Mouse (Mus musculus) midbrain, embryonic 10.5 days (tissue): ENCODE results near the gene Hyls1. TPM values are rescaled to one million over a fixed set of nuclear protein-coding genes. Genes with fewer than 3 reads are reported as not detected.
A peak's percentile ranks its signal among the peaks of the same experiment; 100 is the strongest.

Experiments used
- DNase-seq: peaks from one replicate; pipeline ENCODE4 v3.0.0-alpha.2; 2017; ENCODE audit warnings: low spot score
- H3K27ac ChIP-seq: fragments of 300-500 bp; sonication (generic); replicated peaks from 2 replicates; pipeline ENCODE4 v1.5.1; 2016; ENCODE audit warnings: mild to moderate bottlenecking
- H3K27me3 ChIP-seq: fragments of 300-500 bp; sonication (generic); 2 replicates; pipeline ENCODE4 v1.6.1; 2016; ENCODE audit warnings: low read depth, mild to moderate bottlenecking; ENCODE audit not compliant: poor library complexity, severe bottlenecking
- H3K36me3 ChIP-seq: fragments of 300-500 bp; sonication (generic); 2 replicates; pipeline ENCODE4 v1.6.1; 2016; ENCODE audit warnings: mild to moderate bottlenecking, moderate library complexity
- H3K4me1 ChIP-seq: fragments of 300-500 bp; sonication (generic); 2 replicates; pipeline ENCODE4 v1.6.1; 2016
- H3K4me3 ChIP-seq: fragments of 300-500 bp; sonication (generic); 2 replicates; pipeline ENCODE4 v1.5.1; 2016; ENCODE audit warnings: mild to moderate bottlenecking, moderate library complexity
- H3K9me3 ChIP-seq: fragments of 300-500 bp; sonication (generic); replicated peaks from 2 replicates; pipeline ENCODE4 v1.6.1; 2016; ENCODE audit warnings: mild to moderate bottlenecking
- WGBS: fragments of 180-500 bp; shearing (Covaris S2); methylation state at CpG from one replicate; pipeline ENCODE4 v1.1.7; 2016; 5-methylcytosine and 5-hydroxymethylcytosine counted together
- polyA plus RNA-seq: library from polyadenylated mRNA; unstranded; fragments of >200 nt; fragmentation: Nextera tagmentation; extraction: Ambion mirVana; gene quantifications from 2 replicates; pipeline ENCODE4 v1.2.1, GENCODE M21; 2016

Gene Hyls1
- polyA plus RNA-seq, 1 experiment from 2014 or later: 26.2 TPM

DNA sequence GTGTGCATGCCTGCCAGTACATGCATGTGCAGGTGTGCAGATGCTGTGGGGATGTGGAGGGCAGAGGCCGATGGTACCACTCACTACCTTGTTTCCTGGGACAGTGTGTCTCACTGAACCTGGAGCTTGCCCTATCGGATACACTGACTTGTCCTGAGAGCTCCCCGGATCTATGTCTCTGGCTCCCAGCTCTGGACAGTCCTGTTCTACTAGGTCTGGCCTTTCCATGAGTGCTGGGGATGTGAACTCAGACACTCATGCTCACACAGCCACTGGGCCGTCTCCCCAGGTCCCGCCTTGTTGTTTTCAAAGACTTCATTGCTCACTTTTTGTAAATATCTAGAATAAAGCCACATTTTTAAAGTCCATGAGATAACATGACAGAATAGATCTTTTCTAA, 29.2 kb downstream of the Hyls1 start:
- H3K4me1 ChIP-seq: peaks cover 18% of the 10 kb centered on the region; the same call in 1 of the 2 replicates
- no peak overlapping the region for H3K4me3 ChIP-seq
- no peaks in the 10 kb centered on the region for H3K27me3 ChIP-seq
- no peak overlapping the region for H3K27ac ChIP-seq
- no peak for DNase-seq
- H3K9me3 ChIP-seq: no peaks in the 10 kb centered on the region
- 0 out of 2 replicates have a peak, but pooled peaks cover 7% of the 10 kb centered on the region for H3K36me3 ChIP-seq
- 85% methylated on average over 5 of the region's 5 CpGs for WGBS

DNA sequence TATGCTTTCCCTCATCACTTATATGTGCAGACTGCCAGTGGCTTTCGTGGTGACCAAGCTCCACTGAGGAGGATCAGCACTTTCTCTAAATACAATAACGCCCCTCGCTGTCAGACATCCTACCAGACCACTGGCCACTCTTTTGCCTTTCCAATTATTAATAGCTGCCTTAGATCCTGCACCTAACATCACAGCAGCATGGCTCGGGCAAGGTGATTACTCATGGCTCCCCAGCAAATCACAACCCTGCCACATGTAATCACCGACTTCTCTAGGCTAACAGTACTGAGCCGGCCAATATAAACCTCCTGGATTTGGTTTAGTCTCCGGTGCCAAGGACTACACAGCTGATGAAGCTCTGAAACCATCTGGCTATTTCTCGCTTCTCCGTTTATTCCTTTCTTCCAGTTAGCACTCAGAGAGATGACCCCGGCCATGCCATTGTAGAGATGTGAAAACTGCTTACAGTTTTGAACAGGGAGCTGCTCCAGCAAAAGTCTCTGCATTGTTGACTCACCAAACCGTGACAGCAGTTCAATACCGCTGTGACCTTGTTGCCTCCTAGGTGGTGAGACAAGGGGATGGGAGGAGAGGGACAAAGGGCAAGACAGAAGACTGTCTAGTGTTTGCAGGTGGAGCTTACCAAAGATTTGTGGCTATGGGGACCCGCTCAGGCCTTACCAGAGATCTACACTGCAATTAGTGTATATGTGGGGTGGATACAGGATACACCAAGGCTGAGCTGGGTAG, 31.0 kb downstream of the Hyls1 start:
- H3K27me3 ChIP-seq: no peaks in the 10 kb centered on the region; the same call in 1 of the 2 replicates
- no peak overlapping the region for H3K27ac ChIP-seq
- H3K9me3 ChIP-seq: no peaks in the 10 kb centered on the region
- H3K36me3 ChIP-seq: no peaks in the 10 kb centered on the region
- whole genome bisulfite sequencing: 81% methylated on average over 13 of the region's 13 CpGs
- no peak overlapping the region for H3K4me3 ChIP-seq
- no peak for DNase-seq
- H3K4me1 ChIP-seq: peaks cover 18% of the 10 kb centered on the region; the same call in 1 of the 2 replicates

DNA sequence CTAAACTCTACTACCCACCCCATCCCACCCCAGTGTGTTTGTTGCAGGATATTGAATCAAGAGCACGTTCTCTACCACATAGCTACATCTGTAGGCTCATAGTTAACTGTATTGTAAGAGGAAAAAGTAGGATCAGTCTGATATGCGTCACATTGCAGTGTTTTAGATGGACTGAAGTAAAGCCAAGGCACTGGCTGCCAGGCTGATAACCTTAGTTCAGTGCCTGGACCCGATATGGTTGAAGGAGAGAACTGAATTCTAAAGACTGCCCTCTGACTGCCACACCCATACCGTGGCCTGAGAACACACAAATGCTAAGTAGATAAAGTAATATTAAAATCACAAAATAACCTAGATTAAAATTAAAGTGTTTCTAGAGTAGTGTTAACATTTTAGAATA, 34.3 kb downstream of the Hyls1 start:
- WGBS: 82% methylated on average over 4 of the region's 4 CpGs
- Histone ChIP-seq H3K9me3 (no peaks in the 10 kb centered on the region), H3K36me3 (no peaks in the 10 kb centered on the region), H3K27me3 (no peaks in the 10 kb centered on the region; the same call in 1 of the 2 replicates), H3K4me3 (no peak overlapping the region), H3K4me1 (peaks cover 18% of the 10 kb centered on the region; the same call in 1 of the 2 replicates), H3K27ac (no peak overlapping the region)
- no peak for DNase-seq

DNA sequence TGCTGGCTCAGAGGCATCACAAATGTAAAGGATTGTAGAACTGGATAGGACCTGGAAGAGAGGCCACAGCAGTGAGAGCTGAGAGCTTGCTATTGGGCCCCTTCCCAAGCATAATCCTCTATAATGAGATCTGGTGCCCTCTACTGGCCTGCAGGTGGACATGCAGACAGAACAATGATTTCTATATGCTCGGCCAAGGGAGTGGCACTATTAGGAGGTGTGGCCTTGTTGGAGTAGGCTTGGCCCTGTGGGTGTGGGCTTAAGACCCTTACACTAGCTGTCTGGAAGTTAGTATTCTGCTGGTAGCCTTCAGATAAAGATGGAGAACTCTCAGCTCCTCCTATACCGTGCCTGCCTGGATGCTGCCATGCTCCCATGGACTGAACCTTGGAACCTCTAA, 35.1 kb downstream of the Hyls1 start:
- 1% methylated on average over 2 of the region's 2 CpGs for WGBS
- H3K27ac ChIP-seq: no peak overlapping the region

DNA sequence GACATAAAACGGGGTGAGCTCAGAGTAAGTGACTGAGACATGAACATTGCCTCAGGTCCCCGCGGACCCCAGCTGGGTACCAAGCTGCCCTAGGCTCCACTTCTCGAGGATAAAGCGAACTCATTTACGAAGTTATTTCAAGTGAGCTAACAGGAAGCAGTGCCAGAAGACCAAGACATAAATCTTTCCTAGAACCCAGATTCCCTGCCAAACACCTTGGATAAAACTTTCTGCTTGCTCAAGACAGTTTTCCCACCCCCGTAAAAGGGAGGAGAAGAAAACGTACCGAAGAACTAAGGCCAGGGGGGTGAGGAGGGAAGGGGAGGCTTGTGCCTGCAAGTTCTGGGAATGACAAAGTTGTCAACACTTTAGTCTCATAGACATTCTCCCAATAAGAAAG, 36.9 kb downstream of the Hyls1 start:
- Histone ChIP-seq H3K27me3 (no peaks in the 10 kb centered on the region; the same call in 1 of the 2 replicates), H3K27ac (no peak overlapping the region), H3K36me3 (no peaks in the 10 kb centered on the region), H3K4me1 (peaks cover 10% of the 10 kb centered on the region; the same call in 1 of the 2 replicates), H3K9me3 (no peaks in the 10 kb centered on the region), H3K4me3 (no peak overlapping the region)
- DNase-seq: no peak
- WGBS: 85% methylated on average over 9 of the region's 9 CpGs

More for the DNA sequence above, 35.1 kb downstream of the Hyls1 start:
- Histone ChIP-seq H3K9me3 (no peaks in the 10 kb centered on the region), H3K4me1 (peaks cover 18% of the 10 kb centered on the region; the same call in 1 of the 2 replicates), H3K36me3 (no peaks in the 10 kb centered on the region), H3K4me3 (no peak overlapping the region), H3K27me3 (no peaks in the 10 kb centered on the region; the same call in 1 of the 2 replicates)
- DNase-seq: peak; percentile 70

DNA sequence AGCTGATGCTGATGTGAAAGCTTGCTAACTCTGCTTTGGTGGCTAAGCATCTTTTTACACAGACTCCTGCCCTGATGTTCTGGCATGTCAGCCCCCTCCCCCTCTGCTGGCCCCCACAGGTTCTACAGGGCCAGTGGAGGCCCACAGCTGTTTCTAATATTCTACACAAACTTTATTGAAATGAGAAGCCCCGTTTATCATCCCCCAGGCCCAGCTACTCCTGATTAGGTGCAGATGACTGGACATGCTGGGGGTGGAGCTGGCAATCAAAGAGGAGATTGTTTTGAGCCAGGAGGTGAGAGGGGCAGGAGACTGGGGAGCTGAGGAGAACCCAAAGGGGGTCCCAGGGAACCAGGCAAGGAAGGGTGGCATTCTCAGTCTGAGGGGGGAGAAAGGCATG, 40.4 kb downstream of the Hyls1 start:
- WGBS: 34% methylated on average over 1 of the region's 1 CpGs
- Histone ChIP-seq H3K27ac (no peak overlapping the region), H3K4me3 (no peak overlapping the region)

DNA sequence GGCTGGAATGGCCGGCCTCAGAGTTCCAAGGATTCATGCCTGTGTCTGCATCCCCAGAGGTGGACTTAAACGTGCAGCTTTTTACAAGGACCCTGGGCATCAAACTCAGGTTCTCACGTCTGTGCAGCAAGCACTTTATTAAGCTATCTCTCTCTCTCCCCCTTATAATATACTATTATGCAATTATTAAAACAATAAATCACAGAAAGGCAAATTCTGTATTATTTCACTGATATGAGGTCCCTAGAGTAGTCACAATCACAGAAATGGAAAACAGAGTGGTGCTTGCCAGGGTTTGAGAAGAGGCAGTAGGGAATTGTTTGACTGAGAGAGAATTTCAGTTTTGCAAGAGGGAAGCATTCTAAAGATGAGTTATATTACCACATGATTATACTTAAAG, 41.1 kb downstream of the Hyls1 start:
- Histone ChIP-seq H3K4me1 (peaks cover 6% of the 10 kb centered on the region), H3K27ac (no peak overlapping the region), H3K27me3 (no peaks in the 10 kb centered on the region), H3K4me3 (no peak overlapping the region), H3K36me3 (no peaks in the 10 kb centered on the region), H3K9me3 (no peaks in the 10 kb centered on the region)
- 74% methylated on average over 3 of the region's 3 CpGs for WGBS
- no peak for DNase-seq

More for the DNA sequence above, 40.4 kb downstream of the Hyls1 start:
- H3K9me3 ChIP-seq: no peaks in the 10 kb centered on the region
- no peaks in the 10 kb centered on the region for H3K36me3 ChIP-seq
- DNase-seq: peak; percentile 31
- H3K4me1 ChIP-seq: 0 out of 2 replicates have a peak, but pooled peaks cover 3% of the 10 kb centered on the region
- H3K27me3 ChIP-seq: no peaks in the 10 kb centered on the region

DNA sequence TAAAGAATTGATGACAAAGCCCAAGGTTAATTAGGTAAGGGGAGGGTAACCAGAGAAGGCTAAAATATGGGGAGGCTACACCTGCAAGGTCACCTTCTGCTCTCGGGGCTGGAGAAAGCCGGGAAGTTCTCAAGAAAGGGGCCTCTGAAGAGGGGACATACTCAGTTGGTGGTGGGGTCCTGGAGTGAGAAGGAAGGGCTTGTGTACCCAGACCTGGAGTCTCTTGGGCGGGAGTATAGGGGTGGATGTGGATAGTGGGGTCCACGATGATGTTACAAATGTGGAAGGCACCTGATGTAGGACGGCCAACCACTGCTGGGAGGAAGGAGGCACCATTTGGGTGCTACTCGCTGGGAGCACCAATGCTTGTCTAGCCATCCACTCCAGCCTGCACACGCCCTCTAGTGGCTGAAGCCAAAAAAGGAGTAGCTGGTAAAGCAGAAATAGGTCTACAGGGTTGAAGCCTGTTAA, 46.2 kb downstream of the Hyls1 start:
- Histone ChIP-seq H3K4me1 (peaks cover 26% of the 10 kb centered on the region), H3K4me3 (no peak overlapping the region), H3K36me3 (no peaks in the 10 kb centered on the region), H3K9me3 (no peaks in the 10 kb centered on the region), H3K27me3 (0 out of 2 replicates have a peak, but pooled peaks cover 3% of the 10 kb centered on the region), H3K27ac (peak overlapping the region; percentile 61; the same call in 1 of the 2 replicates)
- WGBS: 28% methylated on average over 7 of the region's 7 CpGs
- DNase-seq: peak; percentile 65

DNA sequence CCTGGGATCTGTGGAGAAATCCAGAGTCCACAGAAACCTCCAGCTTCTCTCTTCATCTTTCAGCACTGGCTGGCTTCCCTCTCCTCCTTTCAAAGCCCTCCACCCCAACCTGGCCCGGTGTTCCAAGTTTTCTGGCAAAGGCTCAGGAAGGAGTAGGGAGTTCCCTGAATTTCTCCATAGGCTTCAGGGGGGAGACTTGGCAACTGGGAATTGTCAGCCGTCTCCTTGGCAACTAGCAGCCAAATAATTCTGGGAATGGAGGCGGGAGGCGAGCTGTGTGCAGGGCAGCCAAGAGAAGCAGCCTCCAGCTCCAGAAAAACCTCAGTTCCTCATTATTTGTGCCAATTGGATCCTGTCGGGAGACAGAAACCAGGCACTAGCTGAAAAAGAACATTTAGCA, 46.7 kb downstream of the Hyls1 start:
- H3K36me3 ChIP-seq: no peaks in the 10 kb centered on the region
- H3K27ac ChIP-seq: peak overlapping the region; percentile 61; the same call in 1 of the 2 replicates
- 0 out of 2 replicates have a peak, but pooled peaks cover 3% of the 10 kb centered on the region for H3K27me3 ChIP-seq
- no peaks in the 10 kb centered on the region for H3K9me3 ChIP-seq
- no peak overlapping the region for H3K4me3 ChIP-seq
- 24% methylated on average over 5 of the region's 5 CpGs for WGBS
- peaks cover 26% of the 10 kb centered on the region for H3K4me1 ChIP-seq
- peak; percentile 31 for DNase-seq

DNA sequence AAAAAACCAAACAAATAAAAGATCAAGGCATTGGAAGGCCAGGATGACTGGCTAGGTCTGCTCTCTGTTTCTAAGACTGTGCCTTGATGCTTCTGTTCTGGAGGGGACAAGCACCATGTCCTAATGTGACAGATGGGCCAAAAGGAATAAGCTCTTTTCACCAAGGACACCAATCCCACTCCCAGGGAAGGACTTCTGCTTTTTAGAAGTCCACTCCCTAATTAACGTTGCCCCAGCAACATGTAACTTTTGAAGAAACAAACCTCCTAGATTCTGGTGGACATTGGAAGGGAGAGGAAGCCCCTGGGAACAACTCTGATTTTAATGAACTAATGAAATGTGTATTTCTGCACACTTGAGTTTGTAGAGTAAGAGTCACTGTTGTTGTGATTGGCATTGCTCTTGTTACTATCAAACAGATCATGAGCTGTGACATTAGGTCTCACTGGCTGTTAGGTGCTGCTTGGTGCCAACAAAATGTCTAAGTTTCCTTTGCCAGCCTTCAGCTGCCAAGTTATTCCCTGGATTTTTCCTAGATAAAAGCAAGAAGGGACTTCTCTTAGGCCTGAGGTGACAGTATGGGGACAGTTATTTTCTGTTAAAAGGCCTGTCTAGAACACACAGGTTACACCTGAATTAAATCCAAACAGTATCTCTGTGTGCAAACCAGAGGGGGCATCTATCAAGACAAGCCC, 47.2 kb downstream of the Hyls1 start:
- 78% methylated on average over 1 of the region's 1 CpGs for WGBS
- H3K27me3 ChIP-seq: 0 out of 2 replicates have a peak, but pooled peaks cover 3% of the 10 kb centered on the region
- H3K36me3 ChIP-seq: no peaks in the 10 kb centered on the region
- H3K4me1 ChIP-seq: peaks cover 26% of the 10 kb centered on the region
- H3K9me3 ChIP-seq: no peaks in the 10 kb centered on the region
- DNase-seq: no peak
- peak overlapping the region; percentile 61; the same call in 1 of the 2 replicates for H3K27ac ChIP-seq
- no peak overlapping the region for H3K4me3 ChIP-seq

DNA sequence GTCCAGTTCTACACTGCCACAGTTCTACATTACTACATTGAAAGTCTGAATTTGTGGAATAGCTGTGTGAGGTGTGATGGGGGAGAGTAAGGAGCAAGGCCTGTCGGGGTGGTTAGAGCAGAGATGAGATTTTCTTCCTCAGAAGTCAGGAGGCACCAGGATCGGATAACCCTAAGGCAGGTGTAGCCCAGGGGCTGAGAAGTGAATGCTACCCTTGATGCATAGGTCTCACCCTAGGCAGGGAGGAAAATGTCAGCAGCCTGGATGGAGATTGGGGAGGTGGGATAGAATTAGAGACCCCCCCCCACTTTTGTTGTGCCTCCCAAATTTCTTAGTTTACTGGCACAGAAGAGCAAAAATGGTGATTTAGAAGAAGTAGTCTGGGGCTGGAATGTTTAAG, 48.0 kb downstream of the Hyls1 start:
- no peak for DNase-seq
- Histone ChIP-seq H3K36me3 (no peaks in the 10 kb centered on the region), H3K4me1 (peaks cover 26% of the 10 kb centered on the region), H3K27me3 (0 out of 2 replicates have a peak, but pooled peaks cover 3% of the 10 kb centered on the region), H3K4me3 (no peak overlapping the region), H3K27ac (no peak overlapping the region), H3K9me3 (no peaks in the 10 kb centered on the region)
- WGBS: 86% methylated on average over 2 of the region's 2 CpGs

DNA sequence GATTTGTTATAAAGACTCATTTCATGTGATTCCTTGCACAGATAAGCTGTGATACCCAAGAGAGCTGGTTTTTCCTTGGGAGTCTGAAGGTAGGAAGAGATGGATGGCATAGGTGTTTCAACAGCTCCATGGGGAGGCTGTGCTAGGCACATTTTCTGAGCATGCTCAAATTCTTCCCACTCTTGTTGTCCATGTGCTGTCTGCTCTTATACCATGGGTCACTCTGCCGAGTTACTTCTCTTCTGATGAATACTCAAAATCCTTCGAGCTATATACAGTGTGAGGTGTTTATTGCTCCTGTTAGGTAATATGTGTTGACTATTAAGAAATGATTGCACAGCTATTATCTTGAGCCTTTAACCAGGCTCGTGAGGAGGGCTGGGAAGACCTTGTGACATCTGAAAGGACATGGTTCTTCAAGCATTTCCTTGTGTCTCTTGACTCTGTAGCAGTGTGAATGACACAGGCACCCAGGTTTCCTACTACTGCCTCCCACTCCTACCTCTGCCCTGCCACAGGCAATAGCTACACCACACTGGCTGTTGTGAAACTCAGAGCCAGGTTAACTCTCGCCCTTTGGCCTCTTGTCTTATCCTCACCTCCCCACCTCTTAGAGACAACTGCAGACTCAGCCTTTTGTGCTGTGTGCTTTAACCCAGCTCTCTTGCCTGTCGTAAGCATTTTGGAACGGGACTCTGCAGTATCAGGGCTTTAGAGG, 49.4 kb downstream of the Hyls1 start:
- Histone ChIP-seq H3K36me3 (no peaks in the 10 kb centered on the region), H3K27me3 (0 out of 2 replicates have a peak, but pooled peaks cover 3% of the 10 kb centered on the region), H3K27ac (0 out of 2 replicates have a peak overlapping the region, but pooled peaks have one; percentile 38), H3K4me1 (peaks cover 26% of the 10 kb centered on the region), H3K4me3 (no peak overlapping the region), H3K9me3 (no peaks in the 10 kb centered on the region)
- 80% methylated on average over 6 of the region's 6 CpGs for WGBS
- no peak for DNase-seq
